In the genomic region with DNA sequence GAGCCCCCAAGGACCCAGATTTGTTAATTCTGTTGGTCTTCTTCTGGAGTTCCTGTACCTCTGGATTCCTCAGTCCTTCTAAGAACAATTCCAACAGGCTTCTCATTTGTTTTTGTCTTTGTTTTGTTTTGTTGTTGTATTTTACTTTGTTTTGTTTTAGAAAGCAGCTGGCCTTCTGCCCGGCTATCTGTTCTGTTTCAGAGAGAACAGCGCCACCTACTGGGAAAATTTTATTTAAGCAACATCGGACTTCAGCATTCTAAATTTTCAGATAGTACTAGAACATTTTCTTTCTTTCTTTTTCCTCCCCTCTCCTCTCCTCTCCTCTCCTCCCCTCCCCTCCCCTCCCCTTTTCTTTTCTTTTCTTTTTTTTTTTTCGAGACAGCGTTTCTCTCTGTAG, we compare ENCODE assay signal across 9 mouse cellular contexts.
DNase-seq lines count a peak whose midpoint lies in the region; ATAC-seq and TF ChIP-seq lines count a peak whose summit lies in the region.
"Had no signal": no experiment of that assay in that cellular context is flagged by ENCODE, and none has a peak within 500 bp of the region (broad histone marks: within the 10 kb centered on the region; RNA-seq: fewer than 3 reads in every experiment).

No protein-coding gene starts in this region.

- H3K4me1 ChIP-seq in cerebellum, adult 2 months (ENCODE audit: control insufficient read depth, insufficient read depth, low read length), result no peaks in the 10 kb centered on the region
- no peaks in the 10 kb centered on the region for H3K4me1 ChIP-seq in neural tube, embryonic 11.5 days (ENCODE audit: control insufficient read depth, insufficient read depth, low read length)
- H3K4me1 ChIP-seq in neural tube, embryonic 15.5 days, result no peaks in the 10 kb centered on the region
- H3K4me1 ChIP-seq: neural tube, embryonic 13.5 days had no signal

- TF ChIP-seq POLR2A in cerebellum, adult 2 months (IDR thresholded peaks at IDR 0.05; ENCODE audit: borderline replicate concordance, insufficient read depth, low read length), result no peak

- H3K9me3 ChIP-seq in neural tube, embryonic 11.5 days (ENCODE audit: control insufficient read depth, low read length), result no peaks in the 10 kb centered on the region
- no peaks in the 10 kb centered on the region for H3K9me3 ChIP-seq in neural tube, embryonic 15.5 days (replicated peaks)
- H3K9me3 ChIP-seq: neural tube, embryonic 13.5 days had no signal

- DNase-seq in cerebellum, adult 2 months, result peak in 1 of 2 experiments; percentile 10
- peak; percentile 40 for DNase-seq in neural tube, embryonic 11.5 days (ENCODE audit: low spot score)
- DNase-seq in cerebellum, adult 8-10 months, result peak; percentile 24
- DNase-seq in kidney, postnatal 14 days, result peak; percentile 46
- DNase-seq in lung, postnatal 14 days, result peak; percentile 49

- no peak for ATAC-seq in cerebellum, adult (ENCODE audit: insufficient number of reproducible peaks, low FRiP score, low TSS enrichment)
- ATAC-seq in neural tube, embryonic 11.5 days (ENCODE audit: insufficient read depth, low FRiP score, low TSS enrichment), result no peak
- ATAC-seq in neural tube, embryonic 15.5 days (ENCODE audit: low FRiP score), result no peak
- ATAC-seq in granulocyte monocyte progenitor cell, adult 5-6 weeks (replicated peaks; ENCODE audit: poor library complexity, severe bottlenecking), result no peak

- TF ChIP-seq CTCF in cerebellum, adult 2 months (IDR thresholded peaks at IDR 0.05; ENCODE audit: borderline replicate concordance, insufficient read depth, low read depth, low read length), result peak; percentile 7; the same call in 1 of the 2 replicates

- H3K4me2 ChIP-seq in neural tube, embryonic 11.5 days (ENCODE audit: low read depth), result no peak overlapping the region
- no peak overlapping the region for H3K4me2 ChIP-seq in neural tube, embryonic 15.5 days
- H3K4me2 ChIP-seq: neural tube, embryonic 13.5 days had no signal

- H3K4me3 ChIP-seq in cerebellum, adult 2 months (replicated peaks; ENCODE audit: insufficient read depth, low read depth, low read length), result no peak overlapping the region
- H3K4me3 ChIP-seq in neural tube, embryonic 11.5 days (ENCODE audit: low read depth, low read length), result no peak overlapping the region
- no peak overlapping the region for H3K4me3 ChIP-seq in neural tube, embryonic 15.5 days (replicated peaks)
- H3K4me3 ChIP-seq: neural tube, embryonic 13.5 days had no signal

- H3K9ac ChIP-seq in neural tube, embryonic 11.5 days (ENCODE audit: low read length), result no peak overlapping the region
- no peak overlapping the region for H3K9ac ChIP-seq in neural tube, embryonic 15.5 days (replicated peaks)
- H3K9ac ChIP-seq: neural tube, embryonic 13.5 days had no signal

- H3K27me3 ChIP-seq in cerebellum, adult 2 months (ENCODE audit: control insufficient read depth, insufficient read depth, low read length), result no peaks in the 10 kb centered on the region
- no peaks in the 10 kb centered on the region for H3K27me3 ChIP-seq in neural tube, embryonic 11.5 days (ENCODE audit: control insufficient read depth, insufficient read depth, low read length)
- no peaks in the 10 kb centered on the region for H3K27me3 ChIP-seq in neural tube, embryonic 15.5 days (replicated peaks)
- H3K27me3 ChIP-seq: neural tube, embryonic 13.5 days had no signal

- 3% methylated on average over 3 of the region's 5 CpGs for WGBS in cerebellum, adult 2 months
- 6% methylated on average over 3 of the region's 5 CpGs for WGBS in neural tube, embryonic 11.5 days
- 5% methylated on average over 3 of the region's 5 CpGs for WGBS in neural tube, embryonic 15.5 days

- H3K36me3 ChIP-seq in neural tube, embryonic 11.5 days (ENCODE audit: control insufficient read depth, insufficient read depth, low read length), result no peaks in the 10 kb centered on the region
- no peaks in the 10 kb centered on the region for H3K36me3 ChIP-seq in neural tube, embryonic 15.5 days
- H3K36me3 ChIP-seq: neural tube, embryonic 13.5 days had no signal

- H3K27ac ChIP-seq in cerebellum, adult 2 months (ENCODE audit: insufficient read depth, low read length), result no peak overlapping the region
- H3K27ac ChIP-seq in neural tube, embryonic 11.5 days (ENCODE audit: low read depth, low read length), result no peak overlapping the region
- H3K27ac ChIP-seq in neural tube, embryonic 15.5 days (replicated peaks), result no peak overlapping the region
- H3K27ac ChIP-seq: neural tube, embryonic 13.5 days had no signal
